Mouse (Mus musculus) cerebellum, postnatal 25 days (tissue): ENCODE data around the gene Rbm46.

Source experiments
- DNase-seq, 2 experiments: peaks; one replicate each; pipeline ENCODE4 v3.0.0; 2021; ENCODE audit warnings: mixed read lengths in 2 of 2

Rbm46 gene

DNA sequence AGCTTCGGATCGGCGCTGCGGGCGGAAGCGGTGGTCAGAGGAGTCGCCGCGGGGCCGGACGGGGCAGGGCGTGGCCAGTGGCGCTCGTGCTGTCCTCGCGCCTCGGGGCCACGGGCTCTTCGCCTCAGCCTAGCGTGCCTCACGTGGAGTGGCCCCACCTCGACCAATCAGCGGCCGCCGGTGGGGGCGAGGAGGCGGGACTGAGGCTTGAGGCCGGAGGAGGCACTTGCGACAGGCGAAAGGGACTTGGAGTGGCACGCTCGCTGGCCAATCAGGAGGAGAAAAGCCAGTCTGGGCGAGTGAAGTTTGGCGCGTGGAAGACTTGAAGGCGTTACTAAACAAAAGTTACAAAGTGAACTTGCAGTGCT is at the start of gene Rbm46:
TSS of gene Rbm46 (minus strand) at position 112 of the 368 bp plus-strand sequence.
- DNase-seq, result peak; percentile 50 to 70

DNA sequence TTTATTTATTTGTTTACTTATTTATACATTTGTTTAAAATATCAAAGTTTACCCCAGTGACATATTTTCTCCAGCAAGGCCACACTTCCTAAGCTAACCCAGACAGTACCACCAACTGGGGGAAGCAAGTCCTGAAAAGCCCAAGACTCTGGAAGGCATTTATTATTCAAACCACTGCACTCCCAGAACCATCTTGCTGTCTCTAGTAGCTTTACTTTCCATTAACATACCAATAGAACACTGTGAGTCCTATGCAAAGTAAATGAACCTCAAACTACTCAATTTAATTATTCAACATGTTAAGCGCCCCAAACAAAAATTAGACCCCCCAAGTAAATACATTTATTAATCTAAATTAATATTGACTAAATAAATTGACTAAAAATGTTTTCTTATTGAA is 39.3 kb upstream of the Rbm46 start:
- DNase-seq, result no peak

GRCm38 (mm10) chr3:82908671-82909070 is 32.4 kb upstream of the Rbm46 start:
- DNase-seq, result no peak

- peak; percentile 15 to 27 for DNase-seq
These were observed 28.1 kb upstream of the Rbm46 start for GRCm38 (mm10) chr3:82904211-82904908.

DNA sequence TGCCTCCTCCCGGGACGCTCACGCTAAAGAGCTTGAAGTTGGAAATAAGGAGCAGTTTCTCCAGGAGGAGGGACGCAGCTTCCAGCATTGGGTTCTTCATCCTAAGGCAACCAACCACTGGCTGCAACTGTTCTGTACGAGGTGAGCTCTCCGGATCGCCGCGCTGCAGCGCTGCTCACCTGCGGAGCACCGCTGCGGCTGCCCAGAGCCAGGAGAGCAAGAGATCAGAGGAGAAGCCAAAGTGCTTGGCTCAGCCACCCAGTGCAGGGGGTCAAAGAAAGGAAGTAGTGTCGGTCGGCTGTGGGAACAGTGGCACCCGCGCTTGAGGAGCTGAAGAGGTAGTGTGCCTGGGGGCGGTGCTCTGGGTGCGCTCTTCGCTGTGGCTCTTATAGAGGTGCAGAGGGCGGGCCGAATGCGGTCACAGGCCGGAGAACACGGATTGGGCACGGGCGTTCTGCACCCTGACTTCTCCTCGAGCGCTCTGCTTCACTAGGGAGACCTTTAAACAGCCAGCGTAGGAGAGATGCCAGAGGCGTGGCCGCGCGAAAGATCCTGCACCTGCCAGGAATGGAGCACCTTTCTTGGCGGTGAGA is 27.4 kb upstream of the Rbm46 start, which contains the start of gene Lrat:
TSS of gene Lrat (minus strand) at position 361 of the 593 bp plus-strand sequence.
- DNase-seq, result peak; percentile 40 to 54

- DNase-seq, result peak in 1 of 2 experiments; percentile 3
These were observed 26.7 kb upstream of the Rbm46 start for GRCm38 (mm10) chr3:82902757-82903612.

- DNase-seq, result no peak
These were observed 12.6 kb upstream of the Rbm46 start for GRCm38 (mm10) chr3:82888842-82889241.

DNA sequence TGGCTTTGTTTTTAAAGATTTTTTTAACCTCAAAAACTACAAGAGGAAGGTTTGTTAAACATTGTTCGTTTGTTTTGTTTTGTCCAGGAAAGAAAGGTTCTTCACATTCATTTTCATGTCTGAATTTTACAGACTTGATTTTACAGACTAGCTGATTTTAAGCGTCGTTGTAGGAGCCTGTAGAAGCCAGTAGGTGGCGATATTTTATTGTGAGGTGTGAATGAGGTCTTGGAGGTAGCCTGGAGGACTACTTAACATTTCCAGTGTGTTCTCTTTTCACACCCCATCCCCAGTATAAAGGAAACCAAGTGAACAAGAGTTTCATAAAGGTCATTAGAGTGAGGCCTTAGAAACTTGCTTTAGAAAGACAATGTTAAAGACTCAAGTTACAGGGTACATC is 975 bp upstream of the Rbm46 start:
- DNase-seq, result peak in 1 of 2 experiments; percentile 48

GRCm38 (mm10) chr3:82875671-82876371 is 462 bp downstream of the Rbm46 start:
- DNase-seq, result peak in 1 of 2 experiments; percentile 6

DNA sequence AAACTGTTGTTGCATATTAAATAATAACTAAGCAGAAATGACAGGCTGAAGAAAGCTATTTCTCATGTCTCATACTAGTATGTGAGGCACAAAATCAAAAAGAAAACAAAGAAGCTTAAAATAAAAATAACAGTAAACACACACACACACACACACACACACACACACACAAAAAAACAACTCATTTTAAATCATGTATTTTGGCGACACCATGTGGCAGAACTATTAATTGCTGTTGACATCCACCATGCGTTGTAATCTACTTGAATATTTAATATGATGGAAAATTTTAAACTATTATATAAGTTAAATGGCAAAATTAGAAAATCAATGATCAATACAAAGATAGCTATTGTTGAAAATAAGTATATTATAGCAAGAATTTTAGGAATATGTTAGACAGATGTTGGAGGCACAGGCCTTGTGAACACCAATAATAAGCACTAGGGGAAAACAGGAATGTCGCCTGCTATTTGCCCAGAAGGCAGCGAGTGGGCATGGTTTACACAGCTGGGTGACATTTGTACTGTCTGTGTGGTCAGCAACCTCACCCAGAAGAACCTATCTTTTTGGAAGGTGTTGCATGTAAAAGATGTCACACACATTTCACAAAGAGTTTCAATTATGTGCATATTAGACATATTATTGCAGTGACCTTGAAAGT is 18.7 kb downstream of the Rbm46 start:
- peak; percentile 30 to 70 for DNase-seq

DNA sequence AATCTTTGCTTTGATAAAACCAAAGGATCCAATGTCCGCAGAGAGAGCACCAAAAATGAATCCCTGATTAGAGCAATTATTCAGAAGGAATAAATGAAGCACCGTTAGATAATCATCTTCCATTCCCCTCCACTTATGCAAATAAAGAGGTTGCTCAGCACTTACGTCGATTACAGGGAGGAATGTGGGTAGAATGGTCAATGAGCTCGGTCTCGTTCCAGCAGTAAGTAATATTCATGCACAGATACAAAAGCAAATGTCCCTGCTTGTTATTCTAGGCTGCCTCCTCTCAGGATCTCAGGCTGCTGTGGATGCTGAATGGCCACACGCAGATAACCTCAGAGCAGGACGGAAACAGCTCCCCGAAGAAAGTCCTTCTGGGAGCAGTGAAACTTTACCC is 51.1 kb downstream of the Rbm46 start:
- DNase-seq, result no peak

DNA sequence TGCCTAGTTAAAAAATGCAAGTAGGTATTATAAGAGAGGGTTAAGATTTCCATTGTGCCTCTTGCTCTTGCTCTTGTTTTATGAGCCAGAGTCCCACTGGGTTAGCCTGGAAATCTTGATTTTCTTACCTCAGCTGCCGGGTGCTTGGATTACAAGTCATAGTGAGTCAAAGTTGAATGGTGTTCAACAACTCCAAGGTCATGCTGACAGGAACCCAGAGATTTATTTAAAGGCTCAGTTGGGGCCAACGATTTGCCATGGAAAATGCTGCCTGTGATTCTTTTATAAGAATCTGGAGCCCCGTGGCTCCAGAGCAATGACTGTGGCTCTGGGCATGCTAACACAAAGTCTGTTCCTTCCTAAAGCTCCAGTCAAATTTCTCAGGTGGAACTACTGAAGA is 64.4 kb downstream of the Rbm46 start:
- no peak for DNase-seq

GRCm38 (mm10) chr3:82810334-82811120 is 65.8 kb downstream of the Rbm46 start:
- no peak for DNase-seq

DNA sequence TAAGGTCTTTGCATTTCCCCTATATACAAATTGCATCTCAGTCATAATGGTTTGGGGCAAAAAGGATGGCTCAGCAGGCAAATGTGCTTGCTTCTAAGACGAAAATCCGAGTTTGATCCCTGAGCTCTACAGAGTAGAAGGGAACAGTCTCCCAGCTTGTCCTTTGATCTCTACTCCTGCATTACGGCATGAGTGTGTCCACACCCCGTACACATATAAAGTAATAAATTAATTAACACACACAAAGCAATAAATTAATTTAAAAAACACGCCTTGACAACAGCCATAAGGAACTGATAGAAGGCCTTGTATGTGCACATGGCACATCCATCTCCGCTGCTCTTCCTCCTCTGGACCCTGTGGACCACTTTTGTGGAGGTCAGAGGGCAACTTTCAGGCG is 66.5 kb downstream of the Rbm46 start:
- no peak for DNase-seq

DNA sequence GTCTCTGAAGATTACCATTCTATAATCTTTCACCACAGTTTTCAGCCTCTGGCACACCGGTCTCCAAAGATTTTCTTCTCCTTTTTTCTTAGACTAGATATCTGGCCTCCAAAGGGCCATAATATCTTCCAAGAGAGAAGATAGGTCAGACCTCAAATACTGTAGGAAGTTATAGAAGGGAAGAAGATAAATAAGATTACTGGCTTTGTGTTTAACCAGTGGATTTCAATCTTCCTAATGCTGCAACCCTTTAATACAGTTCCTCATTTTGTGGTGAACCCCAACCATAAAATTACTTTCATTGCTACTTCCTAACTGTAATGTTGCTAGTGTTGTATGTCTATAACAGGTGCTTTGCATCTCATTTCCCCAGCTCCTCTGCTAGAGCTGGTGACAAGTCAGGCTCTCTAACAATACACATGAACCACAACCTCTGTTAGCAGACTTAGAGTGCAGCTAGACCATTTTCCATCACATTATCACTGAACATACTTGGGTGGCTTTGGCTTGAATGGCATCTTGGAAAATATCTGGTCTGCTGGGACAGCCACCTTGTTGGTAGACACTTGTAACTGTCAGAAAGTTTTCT is 67.9 kb downstream of the Rbm46 start:
- no peak for DNase-seq

- no peak for DNase-seq
These were observed 71.0 kb downstream of the Rbm46 start for GRCm38 (mm10) chr3:82805291-82805690.

- DNase-seq, result peak in 1 of 2 experiments; percentile 7
These were observed 75.8 kb downstream of the Rbm46 start for GRCm38 (mm10) chr3:82800470-82800843.

DNA sequence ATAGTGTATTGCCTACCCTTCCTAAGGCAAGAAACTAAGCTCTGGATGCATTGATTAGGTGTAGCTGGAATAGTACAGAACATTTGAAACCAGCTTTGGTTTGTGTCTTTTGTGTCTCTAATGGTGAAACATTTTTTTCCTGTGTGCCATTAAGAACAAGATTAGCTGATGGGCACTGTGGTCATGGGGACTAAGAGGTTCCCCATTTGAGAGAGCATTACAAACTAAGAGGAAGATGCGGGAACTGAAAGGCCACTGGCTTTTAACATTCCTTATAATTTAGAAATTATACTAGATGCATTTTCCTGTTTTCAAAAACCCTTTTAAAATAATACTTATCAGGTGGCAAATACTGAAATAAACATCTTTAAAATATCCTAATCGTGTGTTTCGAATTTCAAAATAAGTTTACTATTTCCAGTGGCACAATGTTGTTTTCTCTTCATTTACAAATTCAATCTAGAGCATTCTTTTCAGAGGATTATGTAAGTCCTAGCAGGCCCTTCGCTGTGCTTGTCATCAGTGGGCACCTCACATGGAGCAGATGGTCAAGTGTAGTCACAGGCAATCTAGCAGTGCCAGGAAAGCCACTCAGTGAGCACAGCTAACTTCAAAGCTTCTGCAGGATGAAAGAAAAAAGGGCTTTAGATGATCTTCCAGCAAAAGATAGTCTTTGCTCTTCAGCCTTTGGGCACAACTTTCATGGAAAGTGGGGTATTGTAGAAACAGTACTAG is 76.4 kb downstream of the Rbm46 start:
- DNase-seq, result peak; percentile 53 to 65

DNA sequence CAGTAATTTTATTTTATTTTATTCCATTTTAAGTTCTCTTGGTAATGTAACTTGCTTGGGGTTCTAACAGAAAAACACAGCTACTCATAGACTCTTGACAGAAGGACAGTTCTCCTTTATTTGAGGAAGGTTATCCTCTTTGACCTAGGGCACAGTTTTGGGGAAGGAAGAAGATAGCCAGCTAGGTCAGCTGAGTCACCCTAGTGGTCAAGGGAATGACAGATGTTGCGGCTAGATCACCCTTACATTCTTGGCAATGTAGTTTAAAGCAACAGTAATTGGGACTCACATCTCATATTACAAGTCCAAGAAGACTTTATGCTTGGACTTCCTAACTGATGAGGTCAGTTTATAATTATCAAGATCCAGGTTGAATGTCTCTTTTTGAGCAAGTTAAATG is 82.6 kb downstream of the Rbm46 start:
- no peak for DNase-seq

DNA sequence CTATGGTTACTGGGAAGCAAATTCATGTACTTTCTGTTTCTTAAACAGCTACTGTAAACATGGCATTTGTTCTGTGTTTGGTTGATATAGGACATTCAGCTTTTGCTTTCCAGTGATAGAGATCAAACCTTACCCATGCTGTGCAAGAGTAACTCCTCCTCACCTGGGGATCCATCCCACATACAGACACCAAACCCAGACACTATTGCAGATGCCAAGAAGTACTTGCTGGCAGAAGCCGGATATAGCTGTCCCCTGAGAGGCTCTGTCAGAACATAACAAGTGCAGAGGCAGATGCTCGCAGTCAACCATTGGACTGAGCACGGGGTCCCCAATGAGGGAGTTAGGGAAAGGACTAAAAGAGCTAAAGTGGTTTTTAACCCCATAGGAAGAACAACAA is 84.6 kb downstream of the Rbm46 start:
- DNase-seq, result no peak
